Mouse (Mus musculus) MEL (cell line): ENCODE data around the gene Fkbp5.
"Not testable (repeated sequence)": the region's sequence is repeated elsewhere in the genome, so short reads cannot be mapped to it uniquely, and the experiment has no call there.

Experiments
- CTCF ChIP-seq, 3 experiments: IDR thresholded peaks in 2 of 3; conservative IDR thresholded peaks in 1 of 3; 2 replicates each; pipeline ENCODE4 v1.5.1; 2011 to 2012; ENCODE audit warnings: low read length in 3 of 3, low read depth in 2 of 3, mild to moderate bottlenecking in 2 of 3, improper control_type of control experiment in 1 of 3, inconsistent platforms in 1 of 3, mixed read lengths in 1 of 3, moderate library complexity in 1 of 3; ENCODE audit not compliant: control insufficient read depth in 1 of 3, insufficient read depth in 1 of 3, poor library complexity in 1 of 3, severe bottlenecking in 1 of 3
- GATA1 ChIP-seq: IDR thresholded peaks from 2 replicates; pipeline ENCODE4 v1.6.1; 2011; ENCODE audit warnings: low read depth, low read length, improper control_type of control experiment
- POLR2AphosphoS2 ChIP-seq: IDR thresholded peaks from 2 replicates; pipeline ENCODE4 v1.6.1; 2011; ENCODE audit warnings: low read length, improper control_type of control experiment
- USF1 ChIP-seq: IDR thresholded peaks from 2 replicates; pipeline ENCODE4 v1.6.1; 2014; ENCODE audit warnings: low read depth, mild to moderate bottlenecking, inconsistent platforms, low read length, improper control_type of control experiment, moderate library complexity

DNA sequence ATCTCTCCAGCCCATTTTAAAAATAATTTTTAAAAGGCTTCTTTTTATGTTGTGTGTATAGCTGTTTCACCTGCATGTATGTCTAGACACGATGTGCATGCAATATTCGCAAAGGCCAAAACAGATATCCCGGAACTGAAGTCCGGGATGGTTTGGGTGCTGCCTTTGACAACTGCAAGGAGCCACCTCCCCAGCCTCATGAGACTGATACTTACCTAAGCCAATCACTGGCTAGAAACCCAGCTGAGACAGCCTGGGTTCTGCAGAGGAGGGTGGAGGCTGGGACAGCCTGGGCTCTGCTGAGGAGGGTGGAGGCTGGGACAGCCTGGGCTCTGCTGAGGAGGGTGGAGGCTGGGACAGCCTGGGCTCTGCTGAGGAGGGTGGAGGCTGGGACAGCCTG is 36.7 kb upstream of the Fkbp5 start:
- TF ChIP-seq CTCF (IDR thresholded peaks at IDR 0.05 in 2 of 3, conservative IDR thresholded peaks at IDR 0.05 in 1 of 3; ENCODE audit: control insufficient read depth in 1 of 3, insufficient read depth in 1 of 3, low read depth in 2 of 3, low read length in 3 of 3, poor library complexity in 1 of 3, severe bottlenecking in 1 of 3); GATA1; USF1; POLR2AphosphoS2: not testable (repeated sequence)
